Mouse (Mus musculus): ENCODE results near the gene Btf3.

Gene Btf3

GRCm38 (mm10) chr13:98316480-98317245 lies at the start of gene Btf3:
Btf3 (minus strand) TSS chr13:98317006.
- DNase-seq (ENCODE audit: low read depth) = peak; percentile 95

- no peak for DNase-seq (ENCODE audit: low read depth)
These were observed 49.1 kb upstream of the Btf3 start for GRCm38 (mm10) chr13:98365766-98366421.

- DNase-seq (ENCODE audit: low read depth) = no peak
These were observed 48.3 kb upstream of the Btf3 start for GRCm38 (mm10) chr13:98365081-98365480.

- no peak for DNase-seq (ENCODE audit: low read depth)
These were observed 46.2 kb upstream of the Btf3 start for GRCm38 (mm10) chr13:98363046-98363445.

GRCm38 (mm10) chr13:98361161-98361560 lies 44.4 kb upstream of the Btf3 start:
- no peak for DNase-seq (ENCODE audit: low read depth)

GRCm38 (mm10) chr13:98360391-98360790 lies 43.6 kb upstream of the Btf3 start:
- no peak for DNase-seq (ENCODE audit: low read depth)

GRCm38 (mm10) chr13:98359337-98359736 lies 42.5 kb upstream of the Btf3 start:
- no peak for DNase-seq (ENCODE audit: low read depth)

GRCm38 (mm10) chr13:98358424-98359181 lies 41.8 kb upstream of the Btf3 start:
- DNase-seq (ENCODE audit: low read depth) = no peak

GRCm38 (mm10) chr13:98357433-98358423 lies 40.9 kb upstream of the Btf3 start:
- no peak for DNase-seq (ENCODE audit: low read depth)

- no peak for DNase-seq (ENCODE audit: low read depth)
These were observed 40.2 kb upstream of the Btf3 start for GRCm38 (mm10) chr13:98356973-98357425.

- DNase-seq (ENCODE audit: low read depth) = no peak
These were observed 39.6 kb upstream of the Btf3 start for GRCm38 (mm10) chr13:98356176-98356972.

- DNase-seq (ENCODE audit: low read depth) = no peak
These were observed 38.8 kb upstream of the Btf3 start for GRCm38 (mm10) chr13:98355559-98356111.

- DNase-seq (ENCODE audit: low read depth) = no peak
These were observed 38.2 kb upstream of the Btf3 start for GRCm38 (mm10) chr13:98354871-98355558.

- no peak for DNase-seq (ENCODE audit: low read depth)
These were observed 37.4 kb upstream of the Btf3 start, which contains the start of gene Foxd1 for GRCm38 (mm10) chr13:98354090-98354801. Foxd1 (plus strand) TSS chr13:98354242.

GRCm38 (mm10) chr13:98353709-98354089 lies 36.9 kb upstream of the Btf3 start:
- no peak for DNase-seq (ENCODE audit: low read depth)

GRCm38 (mm10) chr13:98352381-98352975 lies 35.7 kb upstream of the Btf3 start:
- DNase-seq (ENCODE audit: low read depth) = no peak

GRCm38 (mm10) chr13:98351527-98351926 lies 34.7 kb upstream of the Btf3 start:
- DNase-seq (ENCODE audit: low read depth) = no peak

GRCm38 (mm10) chr13:98349491-98349890 lies 32.7 kb upstream of the Btf3 start:
- DNase-seq (ENCODE audit: low read depth) = peak; percentile 17

- peak; percentile 13 for DNase-seq (ENCODE audit: low read depth)
These were observed 23.7 kb upstream of the Btf3 start for GRCm38 (mm10) chr13:98340506-98340905.

Data from NIH3T3 (cell line).